Mouse (Mus musculus) heart, adult 2 months (tissue): ENCODE data around the gene Bsn.

Source experiments
- CTCF ChIP-seq: fragments of 200-600 bp; IDR thresholded peaks from 2 replicates; pipeline ENCODE4 v1.8.1; 2022; ENCODE audit warnings: antibody characterized with exemption, mild to moderate bottlenecking, moderate library complexity
- POLR2A ChIP-seq: fragments of 200-500 bp; IDR thresholded peaks from 2 replicates; pipeline ENCODE4 v1.6.1; 2011; ENCODE audit warnings: mild to moderate bottlenecking, low read depth, low read length, control low read depth; ENCODE audit not compliant: insufficient read depth

GRCm38 (mm10) chr9:108189023-108189422, 1.2 kb downstream of the Bsn start:
- TF ChIP-seq CTCF = no peak
- TF ChIP-seq POLR2A = no peak
